Mouse (Mus musculus) G1E (cell line): ENCODE results near the gene Borcs8. TPM values are rescaled to one million over a fixed set of nuclear protein-coding genes. Genes with fewer than 3 reads are reported as not detected.

Experiments
- ATAC-seq: 2 replicates; pipeline ENCODE4 v1.8.0; 2016; ENCODE audit warnings: mild to moderate bottlenecking; ENCODE audit not compliant: insufficient number of reproducible peaks, poor library complexity, low FRiP score, severe bottlenecking; ENCODE audit errors: extremely low read depth
- DNase-seq: peaks from one replicate; pipeline ENCODE4 v3.0.0; 2012; ENCODE audit warnings: low spot score
- H3K27me3 ChIP-seq: 2 replicates; pipeline ENCODE4 v1.6.1; 2012; ENCODE audit warnings: mild to moderate bottlenecking, low read length, inconsistent platforms; ENCODE audit not compliant: insufficient read depth
- H3K36me3 ChIP-seq: replicated peaks from 2 replicates; pipeline ENCODE3; 2012; ENCODE audit warnings: mild to moderate bottlenecking, inconsistent platforms
- H3K4me1 ChIP-seq: 2 replicates; pipeline ENCODE4 v1.6.1; 2012; ENCODE audit warnings: low read depth, low read length, inconsistent platforms, mixed read lengths; ENCODE audit not compliant: insufficient read depth
- H3K4me3 ChIP-seq: 2 replicates; pipeline ENCODE4 v1.5.1; 2012; ENCODE audit warnings: low read depth, mild to moderate bottlenecking, inconsistent platforms, low read length, moderate library complexity, mixed read lengths
- H3K9me3 ChIP-seq: replicated peaks from 2 replicates; pipeline ENCODE4 v1.6.1; 2012; ENCODE audit warnings: inconsistent platforms
- CTCF ChIP-seq: IDR thresholded peaks from 2 replicates; pipeline ENCODE4 v1.5.1; 2012; ENCODE audit warnings: low read depth, low read length, inconsistent platforms, mixed read lengths
- GATA1 ChIP-seq: IDR thresholded peaks from 2 replicates; pipeline ENCODE4 v1.6.1; 2012; ENCODE audit warnings: borderline replicate concordance, low read length, inconsistent platforms, mixed read lengths
- GATA2 ChIP-seq: IDR thresholded peaks from 2 replicates; pipeline ENCODE4 v1.6.1; 2012; ENCODE audit warnings: low read depth, low read length, inconsistent platforms, borderline replicate concordance
- POLR2AphosphoS5 ChIP-seq: IDR thresholded peaks from 2 replicates; pipeline ENCODE4 v1.6.1; 2012; ENCODE audit warnings: low read depth, low read length, inconsistent platforms; ENCODE audit not compliant: insufficient replicate concordance
- TAL1 ChIP-seq: conservative IDR thresholded peaks from 2 replicates; pipeline ENCODE4 v1.6.1; 2012; ENCODE audit warnings: low read depth, low read length, inconsistent platforms, mixed read lengths
- polyA plus RNA-seq: library from polyadenylated mRNA; stranded (reverse); fragments of >175 nt; gene quantifications from 2 replicates; pipeline ENCODE4 v1.2.3, GENCODE M21; 2012
- total RNA-seq, 2 experiments: library from RNA; stranded (forward) in 1 of 2; stranded (reverse) in 1 of 2; fragments of 200-1000 nt in 1 of 2; fragments of >200 nt in 1 of 2; fragmentation: Nextera tagmentation in 1 of 2; gene quantifications; 2 replicates each; pipeline ENCODE4 v1.2.3; 2014 to 2017

The Borcs8 gene
- total and polyA plus RNA-seq, 3 experiments = 42.9 to 82.4 (median 73.8) TPM

- no peaks in the 10 kb centered on the region for H3K27me3 ChIP-seq
- H3K9me3 ChIP-seq = no peaks in the 10 kb centered on the region
- H3K36me3 ChIP-seq = peaks cover 72% of the 10 kb centered on the region
- peaks cover 25% of the 10 kb centered on the region for H3K4me1 ChIP-seq
- TF ChIP-seq GATA1 (no peak), GATA2 (no peak), POLR2AphosphoS5 (no peak), TAL1 (no peak)
- no peak overlapping the region for H3K4me3 ChIP-seq
- no peak for DNase-seq
- no peak for ATAC-seq
These were observed 8.6 kb downstream of the Borcs8 start for GRCm38 (mm10) chr8:70147678-70148607.

GRCm38 (mm10) chr8:70150158-70150557 lies 10.9 kb downstream of the Borcs8 start:
- Histone ChIP-seq H3K4me3 (no peak overlapping the region), H3K36me3 (peaks cover 52% of the 10 kb centered on the region), H3K9me3 (no peaks in the 10 kb centered on the region), H3K27me3 (peaks cover 3% of the 10 kb centered on the region; the same call in 1 of the 2 replicates), H3K4me1 (peaks cover 25% of the 10 kb centered on the region)
- TF ChIP-seq POLR2AphosphoS5 (no peak), GATA1 (no peak), CTCF (no peak), GATA2 (no peak)
- DNase-seq = no peak
- no peak for ATAC-seq

GRCm38 (mm10) chr8:70152537-70153257 lies 13.4 kb downstream of the Borcs8 start:
- ATAC-seq (peak; percentile 93), DNase-seq (peak; percentile 83)
- peaks cover 11% of the 10 kb centered on the region for H3K27me3 ChIP-seq
- H3K36me3 ChIP-seq = peaks cover 27% of the 10 kb centered on the region
- no peak for TF ChIP-seq TAL1
- no peak for TF ChIP-seq POLR2AphosphoS5
- TF ChIP-seq GATA1 = no peak
- no peak for TF ChIP-seq GATA2
- no peak for TF ChIP-seq CTCF
- H3K9me3 ChIP-seq = no peaks in the 10 kb centered on the region
- peaks cover 27% of the 10 kb centered on the region for H3K4me1 ChIP-seq
- H3K4me3 ChIP-seq = peak overlapping the region; percentile 39; the same call in 1 of the 2 replicates

- TF ChIP-seq TAL1 (no peak), CTCF (no peak), GATA2 (no peak), POLR2AphosphoS5 (no peak), GATA1 (no peak)
- no peak for ATAC-seq
- Histone ChIP-seq H3K9me3 (no peaks in the 10 kb centered on the region), H3K27me3 (peaks cover 30% of the 10 kb centered on the region), H3K4me3 (no peak overlapping the region), H3K4me1 (peaks cover 37% of the 10 kb centered on the region), H3K36me3 (peaks cover 2% of the 10 kb centered on the region)
- no peak for DNase-seq
These were observed 18.0 kb downstream of the Borcs8 start for GRCm38 (mm10) chr8:70157240-70157800.

GRCm38 (mm10) chr8:70158069-70158853 lies 19.0 kb downstream of the Borcs8 start:
- peak; percentile 72 for DNase-seq
- ATAC-seq = peak; percentile 40; the same call in 1 of the 2 replicates
- Histone ChIP-seq H3K9me3 (no peaks in the 10 kb centered on the region), H3K4me3 (peak overlapping the region; percentile 72), H3K27me3 (peaks cover 35% of the 10 kb centered on the region), H3K36me3 (peaks cover 2% of the 10 kb centered on the region), H3K4me1 (peaks cover 30% of the 10 kb centered on the region)
- TF ChIP-seq CTCF = no peak
- no peak for TF ChIP-seq TAL1
- no peak for TF ChIP-seq GATA1
- TF ChIP-seq GATA2 = no peak
- no peak for TF ChIP-seq POLR2AphosphoS5
